Mouse (Mus musculus): Measurements from ENCODE around the gene Piezo1. TPM values are rescaled to one million over a fixed set of nuclear protein-coding genes. Genes with fewer than 3 reads are reported as not detected.
A peak's percentile ranks its signal among the peaks of the same experiment; 100 is the strongest.

Gene Piezo1
- total and polyA plus RNA-seq, 3 experiments: 21.1 to 59.7 (median 41.6) TPM

GRCm38 (mm10) chr8:122550234-122550994 is 715 bp downstream of the Piezo1 start:
- Histone ChIP-seq H3K36me3 (replicated peaks in 1 of 2; ENCODE audit: control insufficient read depth in 1 of 2, insufficient read depth in 1 of 2, low read length in 1 of 2) (peaks cover 0 to 6% of the 10 kb centered on the region in 2 experiments), H3K9ac (ENCODE audit: insufficient read depth, low read depth) (peak overlapping the region; percentile 31), H3K4me3 (replicated peaks in 1 of 3; ENCODE audit: low read depth in 2 of 3, low read length in 2 of 3, poor library complexity in 1 of 3) (peak overlapping the region; percentile 69 to 86 (median 82)), H3K27me3 (replicated peaks) (no peaks in the 10 kb centered on the region), H3K4me1 (ENCODE audit: control insufficient read depth in 1 of 2, insufficient read depth in 2 of 2) (peaks cover 13 to 42% of the 10 kb centered on the region in 2 experiments), H3K79me2 (replicated peaks; ENCODE audit: control insufficient read depth, extremely low read depth, insufficient read depth, poor library complexity, severe bottlenecking) (peaks cover 28% of the 10 kb centered on the region), H3K4me2 (ENCODE audit: insufficient read depth, low read depth, poor library complexity, severe bottlenecking) (peak overlapping the region; percentile 67), H3K9me3 (replicated peaks; ENCODE audit: low read length) (no peaks in the 10 kb centered on the region), H3K27ac (ENCODE audit: insufficient read depth, low read depth) (peak overlapping the region; percentile 53)
- no peak for DNase-seq (ENCODE audit: extremely low read depth)
- dilution Hi-C loops (cut with MboI; ENCODE audit: extremely low pct_ligation_motif_present, extremely low pct_unique_long_range_greater_than_20kb, low sequenced_read_pairs): no loop called here
- 0 out of 2 replicates have a peak, but pooled peaks have one; percentile 21 for TF ChIP-seq TBP (conservative IDR thresholded peaks at IDR 0.05; ENCODE audit: low read depth, low read length)
- TF ChIP-seq SIN3A (IDR thresholded peaks at IDR 0.05; ENCODE audit: low read length): peak; percentile 74
- peak; percentile 91 for TF ChIP-seq CHD1 (IDR thresholded peaks at IDR 0.05; ENCODE audit: low read depth, low read length)
- TF ChIP-seq KAT2A (IDR thresholded peaks at IDR 0.05; ENCODE audit: insufficient replicate concordance, low read length): no peak
- 0 out of 2 replicates have a peak, but pooled peaks have one; percentile 13 for TF ChIP-seq MYC (IDR thresholded peaks at IDR 0.05; ENCODE audit: low read depth, low read length)
- no peak for TF ChIP-seq NRF1 (IDR thresholded peaks at IDR 0.05; ENCODE audit: low read depth, low read length)
- peak; percentile 77; the same call in 1 of the 2 replicates for TF ChIP-seq UBTF (IDR thresholded peaks at IDR 0.05; ENCODE audit: low read depth, low read length)
- in situ Hi-C loops (cut with MboI; ENCODE audit: low pct_ligation_motif_present, low pct_unique_long_range_greater_than_20kb, low sequenced_read_pairs): no loop called here

- peaks cover 16 to 43% of the 10 kb centered on the region in 2 experiments for H3K4me1 ChIP-seq (ENCODE audit: control insufficient read depth in 1 of 2, insufficient read depth in 2 of 2)
- H3K36me3 ChIP-seq (replicated peaks in 1 of 2; ENCODE audit: control insufficient read depth in 1 of 2, insufficient read depth in 1 of 2, low read length in 1 of 2): peaks cover 0 to 16% of the 10 kb centered on the region in 2 experiments
- peaks cover 42% of the 10 kb centered on the region for H3K79me2 ChIP-seq (replicated peaks; ENCODE audit: control insufficient read depth, extremely low read depth, insufficient read depth, poor library complexity, severe bottlenecking)
- dilution Hi-C loops (cut with MboI; ENCODE audit: extremely low pct_ligation_motif_present, extremely low pct_unique_long_range_greater_than_20kb, low sequenced_read_pairs): no loop called here
- peak overlapping the region; percentile 67 for H3K4me2 ChIP-seq (ENCODE audit: insufficient read depth, low read depth, poor library complexity, severe bottlenecking)
- peak overlapping the region; percentile 91 for H3K27ac ChIP-seq (ENCODE audit: insufficient read depth, low read depth)
- TF ChIP-seq ETS1 (conservative IDR thresholded peaks at IDR 0.05; ENCODE audit: low read depth, low read length) (no peak), MXI1 (IDR thresholded peaks at IDR 0.05; ENCODE audit: low read depth, low read length) (0 out of 2 replicates have a peak, but pooled peaks have one; percentile 24), CHD2 (IDR thresholded peaks at IDR 0.05; ENCODE audit: low read length) (no peak), POLR2A (IDR thresholded peaks at IDR 0.05; ENCODE audit: low read depth, low read length) (0 out of 2 replicates have a peak, but pooled peaks have one; percentile 14)
- no peak for DNase-seq (ENCODE audit: extremely low read depth)
- H3K9ac ChIP-seq (ENCODE audit: insufficient read depth, low read depth): peak overlapping the region; percentile 39
- H3K27me3 ChIP-seq (replicated peaks): no peaks in the 10 kb centered on the region
- in situ Hi-C loops (cut with MboI; ENCODE audit: low pct_ligation_motif_present, low pct_unique_long_range_greater_than_20kb, low sequenced_read_pairs): loop anchor here (5.0 kb wide), 1 partner anchor 47 kb away; no protein-coding TSS in a partner anchor
- peaks cover 3% of the 10 kb centered on the region for H3K9me3 ChIP-seq (replicated peaks; ENCODE audit: low read length)
- H3K4me3 ChIP-seq (replicated peaks in 1 of 3; ENCODE audit: low read depth in 2 of 3, low read length in 2 of 3, poor library complexity in 1 of 3): peak overlapping the region in 2 of 3 experiments; percentile 82 to 86
Observed at GRCm38 (mm10) chr8:122548891-122549439, 2.2 kb downstream of the Piezo1 start.
